Mouse (Mus musculus) forebrain, embryonic 16.5 days (tissue): ENCODE results near the gene Zfp653. TPM values are rescaled to one million over a fixed set of nuclear protein-coding genes. Genes with fewer than 3 reads are reported as not detected.

Experiments
- ATAC-seq: fragments of 200-750 bp; cut with Nextera tagmentation; 2 replicates; pipeline ENCODE4 v1.8.0; 2017; ENCODE audit warnings: mild to moderate bottlenecking, moderate library complexity
- H3K27ac ChIP-seq: fragments of 300-500 bp; sonication (generic); 2 replicates; pipeline ENCODE4 v1.5.1; 2014; ENCODE audit warnings: low read length, control low read depth
- H3K27me3 ChIP-seq: fragments of 300-500 bp; sonication (generic); replicated peaks from 2 replicates; pipeline ENCODE4 v1.6.1; 2014; ENCODE audit warnings: low read length; ENCODE audit not compliant: control insufficient read depth, insufficient read depth
- H3K36me3 ChIP-seq: fragments of 300-500 bp; sonication (generic); 2 replicates; pipeline ENCODE4 v1.6.1; 2014; ENCODE audit not compliant: control insufficient read depth, insufficient read depth
- H3K4me1 ChIP-seq: fragments of 300-500 bp; sonication (generic); replicated peaks from 2 replicates; pipeline ENCODE4 v1.6.1; 2014; ENCODE audit warnings: low read length; ENCODE audit not compliant: control insufficient read depth, insufficient read depth
- H3K4me2 ChIP-seq: fragments of 300-500 bp; sonication (generic); 2 replicates; pipeline ENCODE4 v1.6.1; 2014; ENCODE audit warnings: mild to moderate bottlenecking, low read length, control low read depth
- H3K4me3 ChIP-seq: fragments of 300-500 bp; sonication (generic); replicated peaks from 2 replicates; pipeline ENCODE4 v1.5.1; 2014; ENCODE audit warnings: mild to moderate bottlenecking, low read length, control low read depth
- H3K9ac ChIP-seq: fragments of 300-500 bp; sonication (generic); replicated peaks from 2 replicates; pipeline ENCODE4 v1.6.1; 2014; ENCODE audit warnings: low read depth, low read length, control low read depth
- H3K9me3 ChIP-seq: fragments of 300-500 bp; sonication (generic); 2 replicates; pipeline ENCODE4 v1.6.1; 2016; ENCODE audit warnings: low read length; ENCODE audit not compliant: control insufficient read depth
- WGBS: fragments of 180-500 bp; shearing (Covaris S2); extraction: QIAGEN DNeasy Blood & Tissue Kit; methylation state at CpG from one replicate; pipeline ENCODE4 v1.1.7; 2014; 5-methylcytosine and 5-hydroxymethylcytosine counted together
- polyA plus RNA-seq: library from polyadenylated mRNA; unstranded; fragments of >200 nt; fragmentation: Nextera tagmentation; extraction: Ambion mirVana; gene quantifications from 2 replicates; pipeline ENCODE4 v1.2.1, GENCODE M21; 2015

Gene Zfp653
- polyA plus RNA-seq, 1 experiment from 2014 or later, result 22.4 TPM

DNA sequence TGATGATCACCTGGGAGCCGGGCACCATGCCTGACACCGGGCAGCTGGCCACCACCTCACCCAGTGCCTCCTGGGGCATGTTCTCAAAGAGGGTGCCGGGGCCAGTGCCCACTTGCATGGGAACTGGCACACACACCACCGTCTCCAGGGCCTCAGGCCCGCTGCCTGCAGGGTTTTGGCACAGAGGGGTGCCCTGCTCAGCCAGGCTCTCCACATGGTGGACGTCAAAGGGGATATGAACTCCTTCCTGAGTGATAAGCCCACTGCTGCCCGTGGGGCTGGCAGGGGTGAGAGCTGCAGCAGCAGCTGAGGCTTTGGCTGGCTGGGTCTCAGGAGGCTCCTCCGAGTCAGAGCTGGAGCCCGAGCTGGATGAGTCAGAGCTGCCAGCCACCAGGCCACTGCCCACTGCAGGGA lies 13.2 kb downstream of the Zfp653 start:
- Histone ChIP-seq H3K36me3 (peaks cover 13% of the 10 kb centered on the region), H3K9me3 (no peaks in the 10 kb centered on the region), H3K4me1 (peaks cover 6% of the 10 kb centered on the region), H3K4me3 (no peak overlapping the region), H3K27me3 (no peaks in the 10 kb centered on the region), H3K9ac (no peak overlapping the region), H3K27ac (no peak overlapping the region), H3K4me2 (no peak overlapping the region)
- no peak for ATAC-seq
- WGBS, result 85% methylated on average over 9 of the region's 9 CpGs

DNA sequence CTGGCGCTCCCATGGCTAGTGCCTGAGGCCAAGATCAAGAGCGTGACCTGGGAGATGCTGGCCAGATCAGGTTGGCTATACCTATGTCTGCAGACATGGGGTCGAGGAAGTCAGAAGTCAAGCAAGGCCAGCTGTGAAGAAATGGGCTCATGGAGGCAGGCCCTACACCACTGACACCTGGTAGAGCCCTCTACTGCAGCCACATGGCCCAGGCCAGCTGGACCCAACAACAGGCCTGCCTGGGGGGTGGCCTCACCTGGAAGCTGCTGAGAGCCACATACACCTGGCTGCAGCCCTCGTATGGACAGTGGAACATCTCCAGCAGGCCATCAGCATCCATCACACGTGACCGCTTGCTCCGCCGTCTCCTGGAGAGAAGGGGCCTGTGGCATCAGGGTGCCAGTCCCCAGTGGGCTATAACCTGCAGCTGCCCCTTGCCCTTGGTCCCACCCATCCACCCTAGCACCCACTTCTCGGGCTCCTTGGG lies 14.1 kb downstream of the Zfp653 start:
- Histone ChIP-seq H3K9me3 (no peaks in the 10 kb centered on the region), H3K27me3 (no peaks in the 10 kb centered on the region), H3K9ac (no peak overlapping the region), H3K4me1 (peaks cover 9% of the 10 kb centered on the region), H3K27ac (no peak overlapping the region), H3K4me3 (no peak overlapping the region), H3K4me2 (no peak overlapping the region), H3K36me3 (peaks cover 11% of the 10 kb centered on the region)
- ATAC-seq, result no peak
- 95% methylated on average over 9 of the region's 9 CpGs for WGBS

- Histone ChIP-seq H3K9me3 (no peaks in the 10 kb centered on the region), H3K36me3 (peaks cover 11% of the 10 kb centered on the region), H3K4me2 (no peak overlapping the region), H3K9ac (no peak overlapping the region), H3K27me3 (no peaks in the 10 kb centered on the region), H3K4me1 (peaks cover 10% of the 10 kb centered on the region), H3K27ac (no peak overlapping the region), H3K4me3 (no peak overlapping the region)
- no peak for ATAC-seq
- 77% methylated on average over 9 of the region's 9 CpGs for WGBS
These were observed 14.8 kb downstream of the Zfp653 start for GRCm38 (mm10) chr9:22056303-22056910.

GRCm38 (mm10) chr9:22055713-22056112 lies 15.5 kb downstream of the Zfp653 start:
- peaks cover 11% of the 10 kb centered on the region for H3K36me3 ChIP-seq
- no peak overlapping the region for H3K4me2 ChIP-seq
- WGBS, result 42% methylated on average over 29 of the region's 29 CpGs
- ATAC-seq, result no peak
- H3K4me3 ChIP-seq, result no peak overlapping the region
- H3K9me3 ChIP-seq, result no peaks in the 10 kb centered on the region
- H3K4me1 ChIP-seq, result peaks cover 10% of the 10 kb centered on the region
- no peaks in the 10 kb centered on the region for H3K27me3 ChIP-seq
- no peak overlapping the region for H3K9ac ChIP-seq
- no peak overlapping the region for H3K27ac ChIP-seq

DNA sequence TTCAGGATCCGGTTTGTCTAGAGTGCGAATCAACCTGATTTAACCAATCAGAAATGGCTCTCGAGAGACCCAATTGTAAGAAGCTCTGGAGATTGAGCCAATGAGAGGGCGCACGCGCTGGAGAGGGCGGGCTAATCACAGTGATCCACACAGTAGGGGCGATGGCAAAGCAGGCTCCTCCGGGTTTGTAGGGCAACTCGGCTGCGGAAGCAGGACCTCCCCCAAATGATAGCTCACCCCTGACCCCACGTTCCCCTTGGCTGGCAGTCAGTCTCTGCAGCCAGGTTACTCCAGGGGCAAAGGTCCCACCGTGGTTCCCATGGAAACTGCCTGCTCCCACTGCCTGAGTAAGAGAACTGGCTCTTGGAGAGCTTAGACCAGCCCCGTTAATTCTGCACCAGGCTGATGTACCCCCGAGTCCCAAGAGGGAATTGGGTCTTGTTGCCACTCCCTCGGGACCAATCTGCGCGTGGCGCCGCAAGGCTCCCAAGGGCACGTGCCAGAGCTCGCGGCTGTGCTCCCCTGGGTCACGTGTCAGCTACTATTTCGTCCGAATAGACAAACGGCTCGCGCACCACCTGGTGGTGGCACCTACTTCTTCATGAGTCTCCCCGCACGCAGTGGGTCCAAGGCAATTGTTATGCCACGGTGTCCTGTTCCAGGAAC lies 16.6 kb downstream of the Zfp653 start:
- no peaks in the 10 kb centered on the region for H3K9me3 ChIP-seq
- peak; percentile 36 for ATAC-seq
- peaks cover 14% of the 10 kb centered on the region for H3K4me1 ChIP-seq
- H3K27ac ChIP-seq, result no peak overlapping the region
- H3K4me3 ChIP-seq, result peak overlapping the region; percentile 31
- peak overlapping the region; percentile 52 for H3K4me2 ChIP-seq
- H3K27me3 ChIP-seq, result no peaks in the 10 kb centered on the region
- peaks cover 11% of the 10 kb centered on the region for H3K36me3 ChIP-seq
- WGBS, result 1% methylated on average over 32 of the region's 32 CpGs
- no peak overlapping the region for H3K9ac ChIP-seq

- no peak overlapping the region for H3K9ac ChIP-seq
- ATAC-seq, result no peak
- no peaks in the 10 kb centered on the region for H3K27me3 ChIP-seq
- no peaks in the 10 kb centered on the region for H3K9me3 ChIP-seq
- H3K36me3 ChIP-seq, result peaks cover 6% of the 10 kb centered on the region; the same call in 1 of the 2 replicates
- H3K4me2 ChIP-seq, result no peak overlapping the region
- H3K27ac ChIP-seq, result no peak overlapping the region
- no peak overlapping the region for H3K4me3 ChIP-seq
- 39% methylated on average over 6 of the region's 7 CpGs for WGBS
- peaks cover 23% of the 10 kb centered on the region for H3K4me1 ChIP-seq
These were observed 17.5 kb downstream of the Zfp653 start for GRCm38 (mm10) chr9:22053657-22054056.

GRCm38 (mm10) chr9:22051958-22052254 lies 19.3 kb downstream of the Zfp653 start, which contains the start of gene Elavl3:
Gene Elavl3, minus strand, starts transcription at chr9:22052023.
- whole genome bisulfite sequencing, result under 1% methylated on average over 16 of the region's 28 CpGs
- H3K27me3 ChIP-seq, result no peaks in the 10 kb centered on the region
- peak within 1 kb of the TSS; percentile 90 for H3K4me3 ChIP-seq
- H3K4me2 ChIP-seq, result peak within 1 kb of the TSS; percentile 93
- peak within 1 kb of the TSS; percentile 96 for H3K27ac ChIP-seq
- H3K9me3 ChIP-seq, result no peaks in the 10 kb centered on the region
- H3K9ac ChIP-seq, result peak within 1 kb of the TSS; percentile 95
- ATAC-seq, result peak; percentile 86
- peaks cover 2% of the 10 kb centered on the region; the same call in 1 of the 2 replicates for H3K36me3 ChIP-seq
- H3K4me1 ChIP-seq, result peaks cover 40% of the 10 kb centered on the region

GRCm38 (mm10) chr9:22051161-22051957 lies 19.8 kb downstream of the Zfp653 start:
- under 1% methylated on average over 59 of the region's 67 CpGs for WGBS
- Histone ChIP-seq H3K4me1 (peaks cover 40% of the 10 kb centered on the region), H3K36me3 (no peaks in the 10 kb centered on the region), H3K27ac (peak overlapping the region; percentile 96), H3K9me3 (no peaks in the 10 kb centered on the region), H3K4me3 (peak overlapping the region; percentile 90), H3K9ac (peak overlapping the region; percentile 95), H3K4me2 (peak overlapping the region; percentile 93), H3K27me3 (no peaks in the 10 kb centered on the region)
- ATAC-seq, result peak; percentile 25

- under 1% methylated on average over 39 of the region's 43 CpGs for WGBS
- Histone ChIP-seq H3K4me1 (peaks cover 40% of the 10 kb centered on the region), H3K36me3 (no peaks in the 10 kb centered on the region), H3K27me3 (no peaks in the 10 kb centered on the region), H3K4me2 (peak overlapping the region; percentile 93), H3K4me3 (peak overlapping the region; percentile 90), H3K9ac (peak overlapping the region; percentile 95), H3K9me3 (no peaks in the 10 kb centered on the region), H3K27ac (peak overlapping the region; percentile 96)
- peak; percentile 13 for ATAC-seq
These were observed 20.8 kb downstream of the Zfp653 start for GRCm38 (mm10) chr9:22050351-22050889.
